Mouse (Mus musculus) embryonic facial prominence, embryonic 13.5 days (tissue): Measurements from ENCODE around the gene Tnfrsf8. TPM values are rescaled to one million over a fixed set of nuclear protein-coding genes. Genes with fewer than 3 reads are reported as not detected.
"Not testable (repeated sequence)": the region's sequence is repeated elsewhere in the genome, so short reads cannot be mapped to it uniquely, and the experiment has no call there.

ENCODE experiments used
- ATAC-seq: fragments of 200-750 bp; cut with Nextera tagmentation; 2 replicates; pipeline ENCODE4 v1.8.0; 2017; ENCODE audit warnings: low read depth; ENCODE audit not compliant: insufficient number of reproducible peaks, insufficient read depth, low FRiP score, low TSS enrichment
- H3K27ac ChIP-seq: fragments of 300-500 bp; sonication (generic); 2 replicates; pipeline ENCODE4 v1.5.1; 2015; ENCODE audit warnings: moderate library complexity, mild to moderate bottlenecking, inconsistent platforms
- H3K27me3 ChIP-seq: fragments of 300-500 bp; sonication (generic); 2 replicates; pipeline ENCODE4 v1.6.1; 2015; ENCODE audit warnings: mild to moderate bottlenecking, inconsistent platforms
- H3K36me3 ChIP-seq: fragments of 300-500 bp; sonication (generic); 2 replicates; pipeline ENCODE4 v1.6.1; 2015; ENCODE audit warnings: mild to moderate bottlenecking, inconsistent platforms
- H3K4me1 ChIP-seq: fragments of 300-500 bp; sonication (generic); 2 replicates; pipeline ENCODE4 v1.6.1; 2015; ENCODE audit warnings: inconsistent platforms
- H3K4me2 ChIP-seq: fragments of 300-500 bp; sonication (generic); 2 replicates; pipeline ENCODE4 v1.6.1; 2015; ENCODE audit warnings: moderate library complexity, mild to moderate bottlenecking, inconsistent platforms
- H3K4me3 ChIP-seq: fragments of 300-500 bp; sonication (generic); 2 replicates; pipeline ENCODE4 v1.5.1; 2015; ENCODE audit warnings: mild to moderate bottlenecking, inconsistent platforms
- H3K9ac ChIP-seq: fragments of 300-500 bp; sonication (generic); 2 replicates; pipeline ENCODE4 v1.6.1; 2015; ENCODE audit warnings: mild to moderate bottlenecking, inconsistent platforms
- H3K9me3 ChIP-seq: fragments of 300-500 bp; sonication (generic); 2 replicates; pipeline ENCODE4 v1.6.1; 2016; ENCODE audit warnings: inconsistent platforms
- WGBS: fragments of 180-500 bp; shearing (Covaris S2); methylation state at CpG from one replicate; pipeline ENCODE4 v1.1.7; 2015; ENCODE audit warnings: mixed read lengths; 5-methylcytosine and 5-hydroxymethylcytosine counted together
- polyA plus RNA-seq: library from polyadenylated mRNA; unstranded; fragments of >200 nt; fragmentation: Nextera tagmentation; extraction: Ambion mirVana; gene quantifications from 2 replicates; pipeline ENCODE4 v1.2.1, GENCODE M21; 2015

The Tnfrsf8 gene
- polyA plus RNA-seq: 0.06 and 0.10 TPM in 2 replicates

DNA sequence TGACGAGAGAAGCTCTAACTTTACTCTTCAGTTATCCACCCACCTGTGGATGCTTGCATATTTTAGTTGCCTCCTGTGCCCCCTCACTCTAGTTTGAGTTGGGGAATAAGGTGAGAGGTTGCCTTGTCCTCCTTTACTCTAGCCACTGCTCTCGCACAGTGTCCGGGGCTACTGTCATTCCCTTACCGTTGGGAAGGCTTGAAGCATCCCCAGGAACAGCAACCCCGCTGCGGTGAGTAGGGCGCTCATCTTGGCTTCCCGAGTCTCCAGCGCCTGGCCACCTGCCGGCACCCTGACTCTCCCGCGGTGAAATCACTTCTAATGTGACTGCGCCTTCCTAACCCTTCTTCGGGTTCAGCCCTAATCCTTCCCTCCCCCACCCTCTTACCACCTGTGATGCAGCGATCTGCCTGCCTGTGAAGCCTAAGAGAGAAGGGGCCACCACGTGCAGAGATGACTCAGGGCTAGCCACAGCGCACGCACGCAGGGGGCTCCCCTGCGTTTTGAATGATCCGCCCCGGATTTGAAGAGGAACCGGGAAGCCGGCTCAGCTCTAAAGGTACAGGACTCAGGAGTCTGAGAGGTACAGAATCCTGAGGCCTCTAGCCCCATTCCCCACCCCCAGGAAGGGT is at the start of gene Tnfrsf8:
Tnfrsf8 (minus strand) TSS at position 329 of the 632 bp plus-strand sequence.
- Histone ChIP-seq H3K9me3 (peaks cover under 1% of the 10 kb centered on the region; the same call in 1 of the 2 replicates), H3K36me3 (no peaks in the 10 kb centered on the region), H3K27ac (no peak within 1 kb of the TSS), H3K9ac (no peak within 1 kb of the TSS), H3K4me3 (no peak within 1 kb of the TSS), H3K27me3 (peaks cover 32% of the 10 kb centered on the region), H3K4me2 (no peak within 1 kb of the TSS), H3K4me1 (no peaks in the 10 kb centered on the region)
- no peak for ATAC-seq
- WGBS: 4% methylated on average over 24 of the region's 24 CpGs

DNA sequence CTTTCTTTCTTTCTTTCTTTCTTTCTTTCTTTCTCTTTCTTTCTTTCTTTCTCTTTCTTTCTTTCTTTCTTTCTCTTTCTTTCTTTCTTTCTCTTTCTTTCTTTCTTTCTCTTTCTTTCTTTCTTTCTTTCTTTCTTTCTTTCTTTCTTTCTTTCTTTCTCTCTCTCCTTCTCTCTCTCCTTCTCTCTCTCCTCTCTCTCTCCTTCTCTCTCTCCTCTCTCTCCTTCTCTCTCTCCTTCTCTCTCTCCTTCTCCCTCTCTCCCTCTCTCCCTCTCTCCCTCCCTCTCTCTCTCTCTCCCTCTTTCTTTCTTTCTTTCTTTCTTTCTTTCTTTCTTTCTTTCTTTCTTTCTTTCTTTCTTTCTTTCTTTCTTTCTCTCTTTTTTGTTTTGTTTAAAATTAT is 46.7 kb upstream of the Tnfrsf8 start:
- H3K9me3 ChIP-seq, ATAC-seq, H3K27me3 ChIP-seq, H3K4me1 ChIP-seq, H3K4me2 ChIP-seq, H3K4me3 ChIP-seq, H3K9ac ChIP-seq, H3K27ac ChIP-seq, H3K36me3 ChIP-seq: not testable (repeated sequence)

DNA sequence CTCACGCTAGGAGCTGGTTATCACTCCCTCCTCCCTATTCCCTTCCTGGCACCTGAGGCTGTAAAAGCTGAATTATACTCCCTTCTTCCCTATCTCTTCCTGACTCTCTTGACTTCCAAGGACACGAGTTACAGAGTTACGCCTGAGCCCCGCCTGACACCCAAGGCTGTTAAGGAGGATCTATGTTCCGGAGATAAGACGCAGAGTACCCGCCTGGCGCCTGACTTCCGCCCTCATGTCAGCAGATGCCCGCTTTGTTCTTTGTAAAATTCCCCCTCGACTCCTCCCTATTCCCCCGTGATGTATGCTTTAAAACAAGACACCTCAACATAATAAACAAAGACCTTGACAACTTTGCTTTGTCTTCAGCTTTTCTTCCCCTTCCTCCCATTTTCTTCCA is 46.1 kb upstream of the Tnfrsf8 start:
- WGBS: 36% methylated on average over 12 of the region's 12 CpGs
- H3K9ac ChIP-seq: no peak overlapping the region
- ATAC-seq: no peak
- no peaks in the 10 kb centered on the region for H3K36me3 ChIP-seq
- no peak overlapping the region for H3K4me2 ChIP-seq
- H3K27me3 ChIP-seq: no peaks in the 10 kb centered on the region
- no peaks in the 10 kb centered on the region for H3K9me3 ChIP-seq
- no peaks in the 10 kb centered on the region for H3K4me1 ChIP-seq
- no peak overlapping the region for H3K27ac ChIP-seq
- H3K4me3 ChIP-seq: no peak overlapping the region

DNA sequence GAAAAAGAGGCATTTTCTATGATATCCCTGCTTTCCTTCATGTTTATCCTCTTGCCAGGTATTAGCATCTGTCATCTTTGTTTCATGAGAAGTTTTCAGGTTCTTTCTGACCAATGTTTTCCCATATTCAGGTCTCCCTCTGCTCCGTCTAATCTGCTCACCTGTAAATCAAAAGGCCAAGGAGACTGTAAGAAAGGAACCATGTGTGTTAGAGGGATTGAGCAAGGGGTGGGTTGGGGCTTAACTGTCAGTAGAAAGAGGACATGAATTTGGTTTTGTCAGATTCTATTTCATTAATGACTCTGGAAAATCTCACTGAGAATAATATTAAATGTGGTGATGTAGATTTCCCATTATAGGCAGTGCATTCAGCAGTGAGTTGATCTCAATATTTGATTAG is 45.6 kb upstream of the Tnfrsf8 start:
- H3K4me2 ChIP-seq: no peak overlapping the region
- no peak overlapping the region for H3K4me3 ChIP-seq
- no peaks in the 10 kb centered on the region for H3K27me3 ChIP-seq
- WGBS: 69% methylated on average over 1 of the region's 1 CpGs
- H3K9ac ChIP-seq: no peak overlapping the region
- no peak for ATAC-seq
- no peak overlapping the region for H3K27ac ChIP-seq
- no peaks in the 10 kb centered on the region for H3K9me3 ChIP-seq
- H3K36me3 ChIP-seq: no peaks in the 10 kb centered on the region
- no peaks in the 10 kb centered on the region for H3K4me1 ChIP-seq

DNA sequence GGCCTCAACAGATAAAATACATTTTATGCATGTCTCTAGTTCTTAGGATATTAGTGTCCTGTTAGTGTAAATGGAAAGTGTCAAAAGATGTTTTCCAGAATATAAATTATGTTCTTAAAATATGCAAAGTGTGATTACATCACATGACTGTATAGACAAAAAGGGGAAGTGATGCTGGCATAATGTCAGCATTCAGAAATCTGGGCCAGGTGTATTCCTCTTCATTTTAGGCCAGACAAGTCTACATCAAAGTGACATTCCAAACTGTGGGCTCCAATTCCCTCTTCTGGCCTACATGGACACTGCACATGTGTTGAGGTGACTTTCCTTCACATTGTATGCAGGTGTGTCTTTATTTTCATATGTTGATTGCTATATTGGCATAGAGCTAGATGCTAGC is 41.3 kb upstream of the Tnfrsf8 start:
- Histone ChIP-seq H3K4me1 (no peaks in the 10 kb centered on the region), H3K36me3 (no peaks in the 10 kb centered on the region), H3K9ac (no peak overlapping the region), H3K9me3 (no peaks in the 10 kb centered on the region), H3K4me2 (no peak overlapping the region), H3K4me3 (no peak overlapping the region), H3K27ac (no peak overlapping the region), H3K27me3 (no peaks in the 10 kb centered on the region)
- no peak for ATAC-seq

DNA sequence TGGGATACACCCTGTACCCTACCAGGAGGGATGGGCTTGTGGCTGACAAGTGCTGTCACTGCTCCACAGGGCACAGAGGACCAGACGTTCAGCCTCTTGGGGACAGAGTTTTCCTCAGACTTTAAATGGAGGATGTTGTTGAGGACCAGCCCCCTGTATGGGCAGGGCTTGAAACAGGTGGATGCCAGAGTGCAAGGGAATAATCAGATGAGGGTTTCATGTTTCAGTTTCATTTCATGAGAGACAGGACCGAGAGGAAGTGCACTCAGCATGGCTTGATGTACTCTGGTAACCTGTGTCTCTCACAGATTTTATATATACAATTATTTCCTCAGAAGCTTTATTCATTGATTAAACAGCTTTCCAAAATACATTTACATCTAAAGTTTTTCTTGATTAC is 38.9 kb upstream of the Tnfrsf8 start:
- 38% methylated on average over 2 of the region's 2 CpGs for WGBS
- H3K9ac ChIP-seq: no peak overlapping the region
- no peaks in the 10 kb centered on the region for H3K9me3 ChIP-seq
- H3K27me3 ChIP-seq: no peaks in the 10 kb centered on the region
- no peak overlapping the region for H3K4me3 ChIP-seq
- ATAC-seq: no peak
- no peaks in the 10 kb centered on the region for H3K4me1 ChIP-seq
- H3K36me3 ChIP-seq: no peaks in the 10 kb centered on the region
- no peak overlapping the region for H3K27ac ChIP-seq
- H3K4me2 ChIP-seq: no peak overlapping the region

DNA sequence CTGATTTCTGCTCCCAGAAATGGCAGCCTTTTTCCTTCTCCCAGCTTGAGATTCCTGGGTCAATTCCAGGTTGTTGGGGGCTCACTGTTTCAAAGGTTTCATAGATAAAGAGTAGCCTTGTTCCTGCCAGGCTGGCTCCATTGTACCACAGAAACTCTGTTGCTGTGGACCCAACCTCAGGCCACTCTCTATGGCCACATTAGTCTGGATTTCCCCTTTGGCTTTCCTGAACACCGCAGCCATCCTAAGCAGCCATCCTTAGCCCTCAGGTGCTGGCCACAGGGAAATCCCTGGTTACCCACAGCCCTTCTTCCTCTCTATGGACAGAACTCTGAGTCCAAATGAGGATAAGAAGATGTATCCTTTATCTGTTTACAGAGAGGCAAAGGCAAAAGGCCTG is 30.0 kb upstream of the Tnfrsf8 start:
- H3K9ac ChIP-seq: no peak overlapping the region
- no peak overlapping the region for H3K27ac ChIP-seq
- ATAC-seq: no peak
- no peaks in the 10 kb centered on the region for H3K9me3 ChIP-seq
- no peaks in the 10 kb centered on the region for H3K27me3 ChIP-seq
- WGBS: 88% methylated on average over 1 of the region's 1 CpGs
- H3K4me1 ChIP-seq: no peaks in the 10 kb centered on the region
- H3K36me3 ChIP-seq: no peaks in the 10 kb centered on the region
- H3K4me3 ChIP-seq: no peak overlapping the region
- no peak overlapping the region for H3K4me2 ChIP-seq

DNA sequence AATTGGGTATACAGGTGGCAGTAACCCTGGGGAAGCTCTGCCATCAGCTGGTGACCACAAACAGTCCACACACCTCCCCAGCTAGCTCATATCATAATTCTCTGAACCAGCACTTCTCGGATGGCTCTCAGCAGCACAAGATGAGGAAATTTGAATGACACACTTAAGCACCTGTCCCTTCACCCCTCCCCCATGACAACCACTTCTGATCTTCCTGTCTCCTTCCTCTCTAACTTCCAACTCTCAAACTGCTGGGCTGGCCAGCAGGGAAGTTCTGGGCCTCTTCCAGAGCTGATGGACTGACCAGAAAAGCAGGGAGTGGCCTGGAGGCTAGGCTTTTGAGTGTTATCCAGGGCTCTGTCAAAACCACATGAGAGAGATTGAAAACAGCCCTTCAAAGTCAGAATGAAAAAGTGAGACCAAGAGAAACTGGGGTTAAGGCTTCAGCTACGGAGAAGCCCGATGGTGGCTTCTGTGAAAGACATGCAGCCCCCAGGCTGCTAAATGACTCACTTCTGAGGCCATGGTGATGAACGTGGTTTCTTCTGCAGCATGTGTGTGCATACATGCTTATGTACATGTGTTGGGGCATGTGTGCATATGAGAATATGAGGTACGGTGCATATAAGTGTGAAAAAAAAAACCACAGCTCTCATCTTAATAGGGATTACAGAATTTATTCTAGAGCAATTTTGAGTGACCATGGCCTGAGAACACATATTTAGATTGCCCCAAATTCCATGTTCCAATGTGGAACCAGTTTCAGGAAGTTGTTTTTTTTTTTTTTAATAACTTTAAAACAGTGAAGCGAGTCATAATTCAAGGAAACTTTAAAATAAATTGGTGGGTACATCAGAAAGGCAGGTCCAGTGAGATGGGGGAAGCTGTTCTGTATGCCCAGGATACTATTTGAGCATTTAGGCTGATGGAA is 27.2 kb upstream of the Tnfrsf8 start:
- no peaks in the 10 kb centered on the region for H3K36me3 ChIP-seq
- no peaks in the 10 kb centered on the region for H3K9me3 ChIP-seq
- no peak overlapping the region for H3K9ac ChIP-seq
- WGBS: 78% methylated on average over 6 of the region's 6 CpGs
- no peaks in the 10 kb centered on the region for H3K4me1 ChIP-seq
- no peak overlapping the region for H3K27ac ChIP-seq
- no peaks in the 10 kb centered on the region for H3K27me3 ChIP-seq
- no peak for ATAC-seq
- H3K4me2 ChIP-seq: no peak overlapping the region
- H3K4me3 ChIP-seq: no peak overlapping the region

DNA sequence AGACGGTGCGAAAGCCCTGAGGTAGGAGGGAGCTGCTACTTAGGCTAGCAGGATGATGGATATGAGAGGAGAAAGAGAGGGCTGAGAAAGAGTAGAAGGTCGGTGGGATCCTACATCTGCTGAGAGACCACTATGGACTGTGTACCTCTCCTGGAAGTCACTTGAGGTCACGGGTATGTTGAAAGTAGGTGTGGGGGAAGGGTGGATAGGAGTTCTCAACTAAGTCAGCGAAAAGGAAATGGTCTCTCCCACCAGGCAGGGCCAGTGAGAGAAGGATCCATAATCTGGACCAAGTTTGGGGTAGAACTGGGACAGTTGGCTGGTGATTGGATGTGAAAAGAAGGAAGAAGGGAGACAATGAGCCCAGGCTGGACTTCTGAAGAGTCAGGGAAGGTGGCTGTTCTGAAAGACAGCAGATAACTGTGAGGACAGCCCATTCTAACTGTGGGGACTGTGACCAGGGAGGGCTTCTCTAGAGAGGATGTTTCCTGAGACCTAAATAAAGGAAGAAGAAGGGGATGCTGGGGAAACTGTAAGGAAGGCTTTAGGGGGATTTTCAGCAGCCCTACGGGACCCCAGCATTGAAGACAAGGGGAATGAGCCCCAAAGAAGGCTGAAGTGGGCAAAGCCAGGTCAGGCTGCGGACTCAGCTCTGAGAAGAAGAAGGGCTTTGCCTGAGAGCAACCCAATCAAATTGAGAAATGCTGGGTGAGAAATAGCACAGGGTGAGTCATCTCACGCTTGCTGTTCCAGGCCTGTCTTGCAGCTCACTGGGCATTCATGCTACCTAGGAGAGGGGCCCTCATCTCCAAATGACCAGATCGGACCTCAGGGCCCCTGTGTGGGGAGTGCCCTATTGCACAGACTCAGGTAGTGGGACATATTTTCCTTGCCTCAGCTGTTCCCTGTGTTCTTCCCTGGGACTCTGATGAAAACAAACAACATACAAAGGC is 23.2 kb upstream of the Tnfrsf8 start:
- no peaks in the 10 kb centered on the region for H3K27me3 ChIP-seq
- 72% methylated on average over 9 of the region's 9 CpGs for WGBS

DNA sequence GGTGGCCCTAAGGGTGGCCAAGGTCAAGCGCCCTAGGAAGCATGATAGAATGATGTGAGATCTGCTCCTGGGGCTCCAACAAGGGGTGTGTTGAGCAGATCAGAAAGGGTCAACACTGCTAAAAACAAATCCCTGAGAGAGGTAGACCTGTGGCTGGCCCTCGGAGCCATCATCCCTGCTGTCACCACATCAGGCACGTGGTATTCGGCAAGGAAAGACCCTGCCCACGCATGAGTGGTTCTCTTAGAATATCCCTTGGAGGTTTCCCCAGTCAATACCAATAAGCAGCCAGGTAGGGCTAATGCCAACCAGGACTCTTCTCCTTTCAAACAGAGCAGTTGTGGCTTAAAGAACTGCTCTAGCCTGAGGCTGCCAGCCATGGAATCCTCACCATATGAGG is 21.6 kb upstream of the Tnfrsf8 start:
- no peaks in the 10 kb centered on the region for H3K36me3 ChIP-seq
- H3K27me3 ChIP-seq: no peaks in the 10 kb centered on the region
- H3K4me3 ChIP-seq: no peak overlapping the region
- WGBS: 80% methylated on average over 5 of the region's 5 CpGs
- H3K27ac ChIP-seq: no peak overlapping the region
- no peak overlapping the region for H3K9ac ChIP-seq
- ATAC-seq: no peak
- H3K4me1 ChIP-seq: no peaks in the 10 kb centered on the region
- H3K9me3 ChIP-seq: no peaks in the 10 kb centered on the region
- no peak overlapping the region for H3K4me2 ChIP-seq

More for the DNA sequence above, 23.2 kb upstream of the Tnfrsf8 start:
- H3K4me2 ChIP-seq: no peak overlapping the region
- no peak overlapping the region for H3K9ac ChIP-seq
- no peak for ATAC-seq
- H3K27ac ChIP-seq: no peak overlapping the region
- H3K9me3 ChIP-seq: no peaks in the 10 kb centered on the region
- no peak overlapping the region for H3K4me3 ChIP-seq
- no peaks in the 10 kb centered on the region for H3K36me3 ChIP-seq
- H3K4me1 ChIP-seq: no peaks in the 10 kb centered on the region

DNA sequence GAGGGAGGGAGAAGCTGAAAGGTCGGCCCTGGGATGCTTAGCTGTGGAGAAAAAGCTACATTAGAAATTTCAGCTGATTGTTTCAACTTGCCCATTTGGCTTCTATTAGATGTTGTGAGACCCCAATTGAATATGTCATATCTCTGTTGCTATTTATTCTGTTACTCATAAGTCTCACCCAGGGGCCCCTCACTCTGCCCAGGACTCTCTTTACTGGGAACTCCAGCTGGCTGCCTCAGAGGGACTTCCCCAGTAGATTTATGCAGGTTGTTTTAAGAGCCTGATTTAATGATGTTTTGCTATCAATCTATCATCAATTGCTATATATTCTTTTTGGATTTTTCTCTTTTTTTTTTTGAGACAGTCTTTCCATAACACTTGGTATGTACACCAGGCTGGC is 21.1 kb upstream of the Tnfrsf8 start:
- Histone ChIP-seq H3K4me1 (no peaks in the 10 kb centered on the region), H3K36me3 (no peaks in the 10 kb centered on the region), H3K4me3 (no peak overlapping the region), H3K9ac (no peak overlapping the region), H3K9me3 (no peaks in the 10 kb centered on the region), H3K27me3 (no peaks in the 10 kb centered on the region), H3K4me2 (no peak overlapping the region), H3K27ac (no peak overlapping the region)
- ATAC-seq: no peak
- WGBS: 58% methylated on average over 1 of the region's 1 CpGs
